Mouse (Mus musculus) embryonic facial prominence, embryonic 15.5 days (tissue): Measurements from ENCODE around the gene March10. TPM values are rescaled to one million over a fixed set of nuclear protein-coding genes. Genes with fewer than 3 reads are reported as not detected.

ENCODE experiments used
- ATAC-seq: fragments of 200-750 bp; cut with Nextera tagmentation; 2 replicates; pipeline ENCODE4 v1.8.0; 2017; ENCODE audit warnings: low read depth, moderate TSS enrichment; ENCODE audit not compliant: insufficient number of reproducible peaks, low FRiP score, low TSS enrichment
- H3K27ac ChIP-seq: fragments of 300-500 bp; sonication (generic); replicated peaks from 2 replicates; pipeline ENCODE4 v1.5.1; 2015; ENCODE audit warnings: mild to moderate bottlenecking, inconsistent platforms
- H3K27me3 ChIP-seq: fragments of 300-500 bp; sonication (generic); 2 replicates; pipeline ENCODE4 v1.6.1; 2015; ENCODE audit warnings: inconsistent platforms
- H3K36me3 ChIP-seq: fragments of 300-500 bp; sonication (generic); 2 replicates; pipeline ENCODE4 v1.6.1; 2015; ENCODE audit warnings: mild to moderate bottlenecking, inconsistent platforms
- H3K4me1 ChIP-seq: fragments of 300-500 bp; sonication (generic); 2 replicates; pipeline ENCODE4 v1.6.1; 2015; ENCODE audit warnings: inconsistent platforms
- H3K4me2 ChIP-seq: fragments of 300-500 bp; sonication (generic); replicated peaks from 2 replicates; pipeline ENCODE4 v1.6.1; 2015; ENCODE audit warnings: mild to moderate bottlenecking, inconsistent platforms
- H3K4me3 ChIP-seq: fragments of 300-500 bp; sonication (generic); replicated peaks from 2 replicates; pipeline ENCODE4 v1.5.1; 2015; ENCODE audit warnings: mild to moderate bottlenecking, inconsistent platforms
- H3K9ac ChIP-seq: fragments of 300-500 bp; sonication (generic); 2 replicates; pipeline ENCODE4 v1.6.1; 2015; ENCODE audit warnings: inconsistent platforms
- H3K9me3 ChIP-seq: fragments of 300-500 bp; sonication (generic); replicated peaks from 2 replicates; pipeline ENCODE4 v1.6.1; 2016; ENCODE audit warnings: inconsistent platforms
- WGBS: fragments of 180-500 bp; shearing (Covaris S2); methylation state at CpG from one replicate; pipeline ENCODE4 v1.1.7; 2015; 5-methylcytosine and 5-hydroxymethylcytosine counted together
- polyA plus RNA-seq: library from polyadenylated mRNA; unstranded; fragments of >200 nt; fragmentation: Nextera tagmentation; extraction: Ambion mirVana; gene quantifications from 2 replicates; pipeline ENCODE4 v1.2.1, GENCODE M21; 2015

The March10 gene
- polyA plus RNA-seq, 1 experiment from 2014 or later = 0.27 TPM

DNA sequence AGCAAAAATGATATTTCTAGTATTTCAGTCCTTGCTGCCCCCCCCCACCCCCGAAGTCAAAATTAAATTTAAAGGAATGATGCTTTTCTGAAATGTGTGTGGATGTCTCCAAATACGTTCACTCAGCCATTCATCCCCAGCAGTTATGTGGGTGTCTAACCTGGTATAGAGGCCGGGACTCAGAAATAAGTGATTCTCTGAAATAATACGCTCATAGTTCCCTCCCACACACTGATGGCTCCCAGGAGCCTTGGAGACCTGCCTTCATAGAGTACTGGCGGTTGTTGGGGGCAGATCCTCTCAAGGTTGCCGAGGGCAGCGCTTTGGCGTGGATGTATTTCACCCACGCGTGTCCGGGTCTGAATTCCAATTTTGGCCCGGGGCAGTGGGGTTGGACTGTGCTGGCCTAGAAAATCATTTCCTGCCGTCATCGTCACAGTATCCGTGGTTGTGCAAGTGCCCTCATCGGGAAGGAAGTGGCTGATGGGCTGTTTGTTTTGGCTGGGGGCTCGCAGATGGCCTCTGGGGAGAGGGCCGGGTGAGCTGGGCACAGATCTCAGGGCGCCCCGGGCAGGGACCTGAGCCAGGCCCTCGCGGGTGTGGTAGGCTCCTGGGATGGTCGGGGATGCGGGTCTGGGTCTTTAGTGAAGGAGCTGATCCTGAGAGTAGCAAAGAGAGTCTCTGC lies 145.1 kb downstream of the March10 start:
- no peaks in the 10 kb centered on the region for H3K36me3 ChIP-seq
- H3K9ac ChIP-seq = no peak overlapping the region
- 38% methylated on average over 24 of the region's 24 CpGs for WGBS
- peaks cover 56% of the 10 kb centered on the region for H3K4me1 ChIP-seq
- H3K9me3 ChIP-seq = no peaks in the 10 kb centered on the region
- H3K4me3 ChIP-seq = no peak overlapping the region
- ATAC-seq = peak; percentile 25; the same call in 1 of the 2 replicates
- H3K27ac ChIP-seq = peak overlapping the region; percentile 60
- H3K27me3 ChIP-seq = no peaks in the 10 kb centered on the region
- H3K4me2 ChIP-seq = no peak overlapping the region

Other genes starting within 250 kb of the March10 start
- 34.5 and 35.7 TPM in 2 replicates for gene Mrc2, start 164.1 kb downstream of the March10 start, polyA plus RNA-seq
- 12.7 and 13.0 TPM in 2 replicates for gene Tanc2, start 133.3 kb upstream of the March10 start, polyA plus RNA-seq